Mouse (Mus musculus): ENCODE measurements around the gene Coro1c.

Gene Coro1c

DNA sequence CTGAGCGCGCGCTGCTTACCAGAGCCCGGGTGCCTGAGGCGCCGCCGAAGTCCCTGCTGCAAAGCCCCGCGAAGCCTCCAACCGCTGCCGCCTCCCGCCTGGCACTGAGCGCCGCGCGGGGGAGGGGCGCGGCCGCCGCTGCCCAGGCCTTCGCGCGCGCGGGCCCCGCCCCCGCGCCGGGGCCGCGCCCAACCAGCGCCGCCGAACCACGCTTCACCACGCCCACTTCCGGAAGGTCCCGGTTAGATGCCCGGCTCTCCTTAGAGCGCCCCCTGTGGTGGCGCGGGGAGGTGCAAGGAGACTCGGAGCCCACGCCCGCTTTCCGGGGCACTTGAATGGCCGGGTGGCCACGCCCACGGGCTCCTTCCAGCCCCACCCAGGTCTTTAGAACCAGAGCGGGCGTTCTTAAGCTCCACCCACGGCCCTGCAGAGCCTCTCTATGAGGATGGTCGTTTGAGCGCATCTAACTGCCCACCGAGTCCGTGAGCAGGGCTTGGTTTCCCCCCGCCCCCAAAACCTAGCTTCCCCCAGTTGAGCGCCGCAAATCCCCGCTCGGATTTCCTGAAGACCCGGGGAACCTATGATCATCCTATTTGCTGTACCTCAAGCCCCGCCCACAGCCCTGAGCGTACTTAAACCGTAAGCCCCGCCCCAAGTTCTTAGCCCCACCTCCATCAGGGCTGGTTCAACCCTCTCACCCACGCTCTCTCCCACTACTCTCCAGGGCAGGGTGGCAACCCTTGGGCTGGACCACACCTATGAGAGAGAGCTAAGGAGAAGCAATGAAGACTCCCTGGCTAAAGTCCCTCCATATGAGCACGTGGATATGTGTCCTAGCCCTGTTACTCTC is at the start of gene Coro1c:
TSS of gene Coro1c (minus strand) at position 167 of the 850 bp plus-strand sequence.
- peak; percentile 93 to 95 for DNase-seq

DNA sequence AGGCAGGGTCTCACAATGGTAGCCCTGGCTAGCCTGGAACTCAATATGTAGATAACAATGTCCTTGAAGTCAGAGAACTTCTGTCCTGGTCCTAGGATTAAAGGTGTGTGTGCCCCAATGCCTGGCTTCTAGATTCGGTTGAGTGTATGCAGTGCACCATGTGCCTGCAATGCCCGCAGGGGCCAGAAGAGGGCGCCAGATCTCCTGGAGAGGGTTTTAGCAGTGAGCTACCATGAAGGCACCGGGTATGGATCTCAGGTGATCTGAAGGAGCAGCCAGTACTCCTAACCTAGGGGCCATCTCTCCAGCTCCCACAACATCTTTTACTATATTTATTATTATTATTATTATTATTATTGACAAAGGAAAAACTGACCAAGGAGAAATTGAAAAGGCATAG is 48.0 kb upstream of the Coro1c start:
- peak; percentile 42 to 45 for DNase-seq

DNA sequence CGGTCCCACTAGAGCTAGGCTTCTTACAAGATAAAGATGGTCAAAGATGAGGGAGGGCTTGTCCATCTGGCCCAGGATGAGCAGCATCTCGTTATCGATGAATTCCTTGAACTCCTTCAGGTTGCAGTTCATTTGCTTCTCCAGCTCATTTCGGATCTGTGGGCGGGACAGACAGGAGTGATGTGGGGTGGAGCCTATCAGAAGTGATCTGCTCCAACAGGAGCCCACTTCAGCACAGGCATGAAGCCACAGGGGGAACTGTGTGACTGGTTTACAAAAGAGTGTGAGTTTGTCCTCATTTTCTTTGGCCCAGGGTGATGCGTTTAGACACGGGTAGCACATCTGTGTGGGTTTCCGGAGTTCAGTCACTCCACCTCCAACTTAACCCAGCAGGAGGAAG is 47.1 kb upstream of the Coro1c start:
- DNase-seq, result no peak

GRCm38 (mm10) chr5:113955281-113955680 is 46.7 kb upstream of the Coro1c start:
- DNase-seq, result no peak

GRCm38 (mm10) chr5:113954421-113954820 is 45.9 kb upstream of the Coro1c start:
- DNase-seq, result peak; percentile 29 to 52

GRCm38 (mm10) chr5:113952519-113952918 is 44.0 kb upstream of the Coro1c start:
- no peak for DNase-seq

DNA sequence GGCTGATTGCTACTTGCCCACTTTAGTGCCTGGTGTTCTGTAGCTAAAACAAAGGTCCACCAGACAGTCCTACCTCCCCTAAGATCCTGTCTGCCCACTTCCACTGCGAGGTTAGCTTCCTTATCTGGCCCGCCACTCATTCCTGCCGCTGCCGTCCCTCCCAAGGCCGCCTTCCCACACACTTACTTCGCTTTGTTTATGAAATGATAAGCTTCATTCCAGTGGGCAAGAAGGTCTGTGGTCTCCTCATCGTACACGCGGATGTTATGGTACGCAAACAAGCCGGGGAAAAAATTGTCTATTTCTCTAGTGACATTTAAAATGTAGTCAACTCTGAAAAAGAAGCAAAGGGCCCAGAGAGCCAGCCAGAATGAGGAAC is 43.1 kb upstream of the Coro1c start:
- DNase-seq, result no peak

GRCm38 (mm10) chr5:113950786-113951692 is 42.5 kb upstream of the Coro1c start:
- DNase-seq, result no peak

- no peak for DNase-seq
Measured at GRCm38 (mm10) chr5:113950133-113950532, 41.6 kb upstream of the Coro1c start.

DNA sequence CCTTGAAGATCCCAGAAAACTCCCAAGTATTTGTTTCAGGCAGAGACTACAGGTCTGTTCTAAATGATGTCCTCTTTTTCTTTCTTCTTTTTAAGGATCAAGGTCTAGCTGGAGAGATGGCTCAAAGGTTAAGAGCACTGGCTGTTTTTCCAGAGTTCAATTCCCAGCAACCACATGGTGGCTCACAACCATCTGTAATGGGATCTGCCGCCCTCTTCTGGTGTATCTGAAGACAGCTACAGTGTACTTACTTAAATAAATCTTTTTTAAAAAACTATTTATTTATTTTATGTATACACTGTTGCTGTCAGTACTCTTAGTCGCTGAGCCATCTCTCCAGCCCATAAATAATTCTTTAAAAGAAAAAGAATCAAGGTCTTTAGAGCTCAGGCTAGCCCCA is 38.7 kb upstream of the Coro1c start:
- DNase-seq, result no peak

GRCm38 (mm10) chr5:113945126-113945525 is 36.6 kb upstream of the Coro1c start:
- DNase-seq, result no peak

GRCm38 (mm10) chr5:113943328-113943727 is 34.8 kb upstream of the Coro1c start:
- no peak for DNase-seq

GRCm38 (mm10) chr5:113942580-113942979 is 34.0 kb upstream of the Coro1c start:
- no peak for DNase-seq

DNA sequence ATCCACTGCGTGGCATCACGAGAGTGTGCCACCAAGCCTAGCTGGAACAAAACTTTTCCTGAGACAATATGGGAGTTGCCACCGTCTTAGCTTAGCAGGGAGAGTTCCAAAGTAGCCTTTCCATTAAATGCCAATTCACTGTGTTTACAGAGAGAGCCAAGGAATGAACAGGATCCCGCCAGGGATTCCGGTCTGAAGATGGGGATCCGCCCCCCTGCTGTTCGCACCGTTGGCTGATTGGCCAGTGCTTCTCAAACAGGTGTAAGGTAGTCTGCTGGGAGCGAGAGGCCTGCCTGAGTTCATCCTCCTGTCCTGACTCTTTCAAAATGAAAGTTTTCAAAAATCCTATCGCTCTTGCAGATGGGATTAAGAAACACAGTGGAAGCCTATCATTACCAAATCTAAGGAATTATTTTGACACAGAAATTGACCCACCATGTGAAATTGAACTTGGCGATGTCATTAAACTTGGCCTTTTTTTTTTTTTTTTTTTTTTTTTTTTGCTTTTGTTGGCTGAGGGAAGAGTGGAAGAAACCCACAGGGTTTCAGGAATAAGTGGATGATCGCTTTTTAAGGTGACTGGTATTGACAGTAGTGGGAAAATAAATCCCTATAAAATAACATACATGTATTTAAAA is 30.8 kb upstream of the Coro1c start:
- DNase-seq, result no peak

GRCm38 (mm10) chr5:113937650-113938049 is 29.1 kb upstream of the Coro1c start:
- no peak for DNase-seq

GRCm38 (mm10) chr5:113933889-113934288 is 25.3 kb upstream of the Coro1c start:
- no peak for DNase-seq

DNA sequence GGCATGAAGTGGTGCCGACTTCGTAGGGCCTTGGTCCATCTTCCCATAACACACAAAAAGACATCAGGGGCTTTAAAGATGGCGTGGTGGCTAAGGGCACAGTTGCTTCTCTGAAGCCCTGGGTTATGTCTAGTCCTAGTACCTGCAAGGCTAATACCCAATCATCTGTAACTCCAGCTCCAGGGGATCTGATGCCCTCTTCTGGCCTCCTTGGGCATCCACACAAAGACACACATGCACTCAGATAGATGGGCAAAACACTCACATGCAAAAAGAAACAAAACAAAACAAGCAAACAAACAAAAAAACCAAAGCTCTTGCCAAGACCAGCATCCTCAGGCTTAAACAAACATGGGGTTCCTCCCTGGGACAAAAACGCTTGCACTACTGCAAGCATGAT is 24.9 kb upstream of the Coro1c start:
- DNase-seq, result no peak

DNA sequence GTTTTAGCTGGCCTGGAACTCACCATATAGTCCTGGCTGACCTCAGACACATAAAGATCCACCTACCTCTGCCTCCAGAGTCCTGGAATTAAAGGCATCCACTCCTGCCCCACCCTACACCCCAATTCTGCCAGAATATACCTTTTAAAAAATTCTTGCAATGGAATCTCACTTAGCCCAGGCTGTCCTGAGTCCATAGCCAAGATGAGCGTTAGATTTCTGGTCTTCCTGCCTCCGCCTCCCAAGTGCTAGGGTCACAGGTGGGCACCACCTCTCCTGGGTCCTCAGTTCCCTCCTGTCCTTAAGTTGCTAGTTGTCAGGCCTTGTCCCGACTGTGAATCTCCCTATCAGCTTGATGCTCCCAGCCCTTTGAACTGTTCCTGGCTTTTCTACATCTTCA is 23.8 kb upstream of the Coro1c start:
- DNase-seq, result no peak

GRCm38 (mm10) chr5:113930648-113931609 is 22.4 kb upstream of the Coro1c start:
- DNase-seq, result peak in 1 of 2 experiments; percentile 26

DNA sequence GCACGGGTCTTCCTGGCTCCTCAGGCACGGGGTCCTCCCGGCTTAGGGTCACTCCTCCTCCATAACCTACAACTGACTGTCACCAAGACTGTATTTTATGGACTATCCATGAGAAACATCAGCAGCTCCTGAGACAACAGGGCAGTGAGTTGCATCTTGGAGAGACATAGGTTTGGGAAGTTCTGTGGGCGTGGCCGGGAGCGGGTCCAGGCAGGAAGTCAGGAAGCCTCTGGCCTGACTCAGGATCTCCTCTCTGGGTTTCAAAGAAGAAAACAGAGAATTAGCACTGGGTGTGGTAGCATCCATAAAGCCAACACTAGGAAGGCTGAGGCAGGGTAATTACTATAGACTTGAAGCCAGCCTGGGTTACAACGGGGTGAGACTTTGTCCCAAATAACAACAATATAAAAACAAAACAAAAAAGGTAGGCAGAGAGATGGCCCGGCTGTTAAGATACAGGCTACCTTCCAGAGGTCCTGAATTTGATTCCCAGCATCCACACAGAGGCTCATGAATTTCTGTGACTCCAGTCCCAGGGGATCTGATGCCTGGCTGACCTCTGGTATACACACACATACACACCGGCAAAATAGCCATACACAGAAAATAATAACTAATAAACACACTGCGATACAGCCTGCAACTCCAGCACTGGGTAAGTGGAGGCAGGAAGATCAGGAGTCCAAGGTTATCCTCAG is 21.5 kb upstream of the Coro1c start:
- DNase-seq, result no peak

GRCm38 (mm10) chr5:113929526-113929925 is 21.0 kb upstream of the Coro1c start:
- DNase-seq, result no peak

Data from thymus, adult 18-20 months (tissue).